Mouse (Mus musculus): ENCODE results near the gene Cacna2d2. TPM values are rescaled to one million over a fixed set of nuclear protein-coding genes. Genes with fewer than 3 reads are reported as not detected.

Cacna2d2 gene
- polyA plus RNA-seq, 1 experiment from 2014 or later = 0.77 TPM

DNA sequence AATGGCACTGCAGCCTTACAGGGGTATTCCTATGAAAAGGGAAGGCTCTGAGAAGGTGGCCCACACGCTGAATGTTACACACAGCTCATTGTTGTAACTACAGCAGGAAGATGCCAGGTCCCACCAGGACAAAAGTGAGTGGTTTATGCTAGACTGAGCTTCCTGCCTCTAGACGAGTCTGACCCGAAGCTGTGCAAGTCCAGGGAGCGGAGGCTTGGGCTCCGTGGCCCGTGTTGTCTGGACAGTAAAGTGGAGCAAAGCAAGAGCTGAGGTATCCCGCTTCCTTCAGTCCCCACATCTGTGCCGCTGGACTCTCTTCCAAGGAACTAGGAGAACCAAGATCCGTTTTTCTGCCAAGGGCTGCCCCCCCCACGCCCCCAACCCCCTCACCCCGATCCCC is 444 bp upstream of the Cacna2d2 start:
- Histone ChIP-seq H3K4me2 (ENCODE audit: low read depth, low read length) (no peak overlapping the region; the same call in 1 of the 2 replicates), H3K9me3 (ENCODE audit: control insufficient read depth, low read length) (no peaks in the 10 kb centered on the region), H3K9ac (ENCODE audit: low read depth, low read length) (no peak overlapping the region), H3K4me1 (ENCODE audit: control insufficient read depth, insufficient read depth, low read length) (0 out of 2 replicates have a peak, but pooled peaks cover 6% of the 10 kb centered on the region), H3K27ac (ENCODE audit: low read length) (no peak overlapping the region), H3K36me3 (ENCODE audit: control insufficient read depth, insufficient read depth, low read length) (no peaks in the 10 kb centered on the region), H3K27me3 (replicated peaks; ENCODE audit: control insufficient read depth, insufficient read depth, low read length) (peaks cover 67% of the 10 kb centered on the region), H3K4me3 (ENCODE audit: low read length) (no peak overlapping the region; the same call in 1 of the 2 replicates)
- WGBS = 25% methylated on average over 11 of the region's 11 CpGs
- no peak for ATAC-seq

DNA sequence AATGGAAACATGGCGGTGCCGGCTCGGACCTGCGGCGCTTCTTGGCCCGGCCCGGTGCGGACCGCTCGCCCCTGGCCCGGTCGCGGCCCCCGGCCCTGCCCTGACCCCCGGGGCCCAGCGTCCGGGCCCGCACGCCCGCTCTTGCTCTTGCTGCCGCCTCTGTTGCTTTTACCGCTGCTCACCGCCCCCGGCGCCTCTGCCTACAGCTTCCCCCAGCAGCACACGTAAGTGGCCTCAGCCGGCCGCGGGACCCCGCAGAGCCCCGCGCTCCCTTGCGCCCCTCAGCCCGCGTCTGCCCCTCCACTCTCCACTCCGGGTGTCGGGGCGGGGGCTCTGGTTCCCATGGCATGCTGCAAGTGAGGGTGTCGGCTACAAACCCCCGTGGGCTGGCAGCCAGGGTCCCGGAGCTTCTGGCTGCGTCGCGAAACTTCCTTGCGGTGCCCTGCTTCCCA is 674 bp downstream of the Cacna2d2 start:
- no peaks in the 10 kb centered on the region for H3K9me3 ChIP-seq (ENCODE audit: control insufficient read depth, low read length)
- 0 out of 2 replicates have a peak, but pooled peaks cover 6% of the 10 kb centered on the region for H3K4me1 ChIP-seq (ENCODE audit: control insufficient read depth, insufficient read depth, low read length)
- no peaks in the 10 kb centered on the region for H3K36me3 ChIP-seq (ENCODE audit: control insufficient read depth, insufficient read depth, low read length)
- peak overlapping the region; percentile 65 for H3K4me3 ChIP-seq (ENCODE audit: low read length)
- ATAC-seq = peak; percentile 26; the same call in 1 of the 2 replicates
- H3K4me2 ChIP-seq (ENCODE audit: low read depth, low read length) = peak overlapping the region; percentile 99
- no peak overlapping the region for H3K27ac ChIP-seq (ENCODE audit: low read length)
- H3K9ac ChIP-seq (ENCODE audit: low read depth, low read length) = peak overlapping the region; percentile 58
- H3K27me3 ChIP-seq (replicated peaks; ENCODE audit: control insufficient read depth, insufficient read depth, low read length) = peaks cover 67% of the 10 kb centered on the region
- under 1% methylated on average over 39 of the region's 45 CpGs for WGBS

DNA sequence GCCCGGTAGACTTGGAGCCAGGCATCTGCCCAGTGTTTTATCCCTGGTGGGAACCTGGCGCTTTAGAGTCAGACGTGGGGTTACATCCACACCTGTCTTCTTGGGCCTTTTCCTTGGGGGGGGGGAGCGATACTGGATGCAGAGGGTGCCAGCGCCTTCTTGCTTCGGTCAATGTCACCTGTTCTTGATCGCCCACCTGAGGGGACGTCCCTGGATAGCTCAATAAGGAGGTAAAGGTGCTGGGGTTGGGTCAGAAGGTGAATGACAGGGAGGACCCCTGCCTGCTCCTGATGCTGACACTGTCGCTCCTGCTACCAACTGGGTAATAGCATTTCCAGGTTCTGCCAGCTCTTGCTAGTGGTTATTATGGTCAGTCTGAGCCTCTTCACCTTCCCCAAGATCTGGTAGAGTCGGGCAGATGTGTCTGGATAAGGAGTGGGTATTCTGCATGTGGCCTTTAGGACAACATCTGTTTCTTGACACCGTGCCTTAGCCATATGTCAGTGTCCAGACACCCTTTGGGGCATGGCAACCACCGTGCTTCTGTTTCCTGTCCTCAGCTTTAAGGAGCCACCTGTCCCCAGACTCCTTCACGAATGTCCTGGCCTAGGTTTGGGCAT is 1.4 kb downstream of the Cacna2d2 start:
- no peak overlapping the region for H3K27ac ChIP-seq (ENCODE audit: low read length)
- peak overlapping the region; percentile 65 for H3K4me3 ChIP-seq (ENCODE audit: low read length)
- no peak for ATAC-seq
- H3K36me3 ChIP-seq (ENCODE audit: control insufficient read depth, insufficient read depth, low read length) = no peaks in the 10 kb centered on the region
- H3K9ac ChIP-seq (ENCODE audit: low read depth, low read length) = no peak overlapping the region
- H3K9me3 ChIP-seq (ENCODE audit: control insufficient read depth, low read length) = no peaks in the 10 kb centered on the region
- H3K4me1 ChIP-seq (ENCODE audit: control insufficient read depth, insufficient read depth, low read length) = 0 out of 2 replicates have a peak, but pooled peaks cover 6% of the 10 kb centered on the region
- 16% methylated on average over 13 of the region's 13 CpGs for WGBS
- peaks cover 66% of the 10 kb centered on the region for H3K27me3 ChIP-seq (replicated peaks; ENCODE audit: control insufficient read depth, insufficient read depth, low read length)
- H3K4me2 ChIP-seq (ENCODE audit: low read depth, low read length) = peak overlapping the region; percentile 99

DNA sequence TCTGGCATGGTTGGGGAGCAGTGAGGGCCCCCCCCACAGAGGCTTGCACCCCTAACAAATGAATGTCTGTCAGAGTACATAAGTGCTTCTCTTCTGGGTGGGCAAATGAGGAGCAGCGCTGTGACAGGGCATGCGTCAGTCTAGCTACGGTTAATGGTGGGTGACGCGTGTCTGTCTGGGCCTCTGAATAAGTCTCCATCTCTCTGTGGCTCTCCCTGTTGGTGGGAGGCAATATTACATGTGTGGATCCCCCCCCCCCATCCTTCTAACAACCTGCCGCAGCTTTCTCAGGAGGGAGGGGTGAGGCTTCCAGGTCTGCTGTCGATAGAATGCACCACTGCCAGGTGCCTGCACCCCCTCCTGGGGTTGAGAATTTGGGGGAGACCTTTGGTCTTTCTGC is 3.7 kb downstream of the Cacna2d2 start:
- peaks cover 44% of the 10 kb centered on the region for H3K27me3 ChIP-seq (replicated peaks; ENCODE audit: control insufficient read depth, insufficient read depth, low read length)
- ATAC-seq = no peak

DNA sequence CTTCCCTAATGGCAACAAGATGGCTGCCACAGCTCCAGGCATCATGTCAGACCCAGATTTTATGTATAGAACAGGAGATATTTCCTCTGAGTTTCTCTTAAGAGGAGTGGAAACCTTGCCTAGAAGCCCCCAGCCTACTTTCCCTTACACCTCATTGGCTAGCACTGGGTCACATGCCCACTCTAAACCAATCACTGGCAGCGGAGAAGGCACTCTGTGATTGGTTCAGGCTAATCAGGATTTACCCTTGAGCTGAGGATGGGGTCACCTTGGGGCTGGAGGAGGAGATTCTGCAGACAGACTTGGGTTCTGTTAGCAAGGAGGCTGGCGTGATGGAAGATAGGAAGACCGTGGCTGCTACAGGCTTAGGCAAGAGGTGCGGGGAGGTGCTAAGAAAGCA is 10.0 kb downstream of the Cacna2d2 start:
- Histone ChIP-seq H3K9me3 (ENCODE audit: control insufficient read depth, low read length) (no peaks in the 10 kb centered on the region), H3K4me3 (ENCODE audit: low read length) (no peak overlapping the region), H3K4me1 (ENCODE audit: control insufficient read depth, insufficient read depth, low read length) (no peaks in the 10 kb centered on the region), H3K36me3 (ENCODE audit: control insufficient read depth, insufficient read depth, low read length) (no peaks in the 10 kb centered on the region), H3K4me2 (ENCODE audit: low read depth, low read length) (no peak overlapping the region), H3K27ac (ENCODE audit: low read length) (no peak overlapping the region), H3K27me3 (replicated peaks; ENCODE audit: control insufficient read depth, insufficient read depth, low read length) (no peaks in the 10 kb centered on the region), H3K9ac (ENCODE audit: low read depth, low read length) (no peak overlapping the region)
- ATAC-seq = no peak
- WGBS = 72% methylated on average over 4 of the region's 4 CpGs

More for the DNA sequence above, 3.7 kb downstream of the Cacna2d2 start:
- WGBS = 62% methylated on average over 7 of the region's 7 CpGs
- Histone ChIP-seq H3K36me3 (ENCODE audit: control insufficient read depth, insufficient read depth, low read length) (no peaks in the 10 kb centered on the region), H3K4me2 (ENCODE audit: low read depth, low read length) (no peak overlapping the region), H3K4me1 (ENCODE audit: control insufficient read depth, insufficient read depth, low read length) (0 out of 2 replicates have a peak, but pooled peaks cover 6% of the 10 kb centered on the region), H3K9ac (ENCODE audit: low read depth, low read length) (no peak overlapping the region), H3K9me3 (ENCODE audit: control insufficient read depth, low read length) (no peaks in the 10 kb centered on the region), H3K4me3 (ENCODE audit: low read length) (no peak overlapping the region), H3K27ac (ENCODE audit: low read length) (no peak overlapping the region)

DNA sequence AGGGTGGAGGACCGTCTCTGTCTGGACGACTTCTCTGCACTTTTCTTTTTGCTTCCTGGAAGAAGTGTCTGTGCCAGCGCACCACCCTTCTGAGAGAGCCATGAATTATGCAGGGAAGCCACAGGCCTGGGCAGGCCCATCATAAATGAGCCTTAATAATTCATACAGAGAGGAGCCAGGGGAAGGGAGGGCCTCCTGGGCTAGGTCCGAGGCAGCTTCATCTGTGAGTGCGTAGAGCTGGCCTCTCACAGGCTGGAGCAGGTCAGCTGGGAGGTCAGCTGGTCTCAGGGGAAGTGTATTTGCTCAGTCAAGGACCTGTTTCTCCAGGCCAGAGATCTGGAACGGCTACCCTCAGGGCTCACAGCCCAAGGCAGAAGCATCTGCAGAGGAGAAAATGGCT is 17.7 kb downstream of the Cacna2d2 start:
- Histone ChIP-seq H3K36me3 (ENCODE audit: control insufficient read depth, insufficient read depth, low read length) (no peaks in the 10 kb centered on the region), H3K4me3 (ENCODE audit: low read length) (no peak overlapping the region), H3K4me2 (ENCODE audit: low read depth, low read length) (no peak overlapping the region), H3K4me1 (ENCODE audit: control insufficient read depth, insufficient read depth, low read length) (no peaks in the 10 kb centered on the region), H3K9ac (ENCODE audit: low read depth, low read length) (no peak overlapping the region), H3K27me3 (replicated peaks; ENCODE audit: control insufficient read depth, insufficient read depth, low read length) (no peaks in the 10 kb centered on the region), H3K9me3 (ENCODE audit: control insufficient read depth, low read length) (no peaks in the 10 kb centered on the region), H3K27ac (ENCODE audit: low read length) (no peak overlapping the region)
- 41% methylated on average over 6 of the region's 6 CpGs for WGBS
- ATAC-seq = no peak

DNA sequence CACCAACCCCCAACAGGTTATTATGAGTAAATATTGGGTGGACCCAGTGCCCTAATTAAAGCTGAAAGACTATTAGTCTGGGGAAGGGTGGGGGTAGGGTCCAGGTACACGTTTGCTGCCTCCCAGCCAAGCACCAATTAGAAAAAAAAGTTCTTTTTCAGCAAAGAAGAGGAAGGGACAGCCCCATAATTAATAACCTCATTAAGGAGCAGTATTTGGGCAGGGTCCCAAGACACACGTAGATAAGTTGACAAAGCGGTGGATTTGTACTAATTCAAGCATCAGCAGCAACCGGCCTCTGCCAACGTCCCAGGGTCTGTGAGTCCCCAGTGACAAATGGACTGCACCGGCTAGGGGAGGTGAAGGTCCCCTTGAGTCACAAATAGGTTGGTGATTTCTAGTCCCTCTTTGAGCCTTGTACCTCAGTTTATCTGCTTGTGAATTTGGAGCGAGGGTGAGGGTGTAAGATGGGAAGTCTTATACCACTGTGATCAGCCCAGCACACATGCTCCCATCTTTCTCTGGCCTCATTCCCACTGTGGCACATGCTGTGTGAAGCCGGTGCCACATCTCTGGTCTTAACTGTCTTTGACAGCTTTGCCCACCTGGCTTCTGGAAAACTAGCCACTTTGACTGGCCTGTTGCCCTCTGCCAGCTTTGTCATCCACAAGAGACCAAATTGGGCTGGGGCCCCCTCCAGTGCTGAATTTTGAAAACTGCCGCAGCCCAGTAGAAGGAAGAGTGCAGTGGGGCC is 20.3 kb downstream of the Cacna2d2 start:
- Histone ChIP-seq H3K9me3 (ENCODE audit: control insufficient read depth, low read length) (no peaks in the 10 kb centered on the region), H3K36me3 (ENCODE audit: control insufficient read depth, insufficient read depth, low read length) (no peaks in the 10 kb centered on the region), H3K4me3 (ENCODE audit: low read length) (no peak overlapping the region), H3K27me3 (replicated peaks; ENCODE audit: control insufficient read depth, insufficient read depth, low read length) (no peaks in the 10 kb centered on the region), H3K4me1 (ENCODE audit: control insufficient read depth, insufficient read depth, low read length) (no peaks in the 10 kb centered on the region), H3K9ac (ENCODE audit: low read depth, low read length) (no peak overlapping the region), H3K27ac (ENCODE audit: low read length) (no peak overlapping the region), H3K4me2 (ENCODE audit: low read depth, low read length) (no peak overlapping the region)
- WGBS = 71% methylated on average over 9 of the region's 9 CpGs
- no peak for ATAC-seq

DNA sequence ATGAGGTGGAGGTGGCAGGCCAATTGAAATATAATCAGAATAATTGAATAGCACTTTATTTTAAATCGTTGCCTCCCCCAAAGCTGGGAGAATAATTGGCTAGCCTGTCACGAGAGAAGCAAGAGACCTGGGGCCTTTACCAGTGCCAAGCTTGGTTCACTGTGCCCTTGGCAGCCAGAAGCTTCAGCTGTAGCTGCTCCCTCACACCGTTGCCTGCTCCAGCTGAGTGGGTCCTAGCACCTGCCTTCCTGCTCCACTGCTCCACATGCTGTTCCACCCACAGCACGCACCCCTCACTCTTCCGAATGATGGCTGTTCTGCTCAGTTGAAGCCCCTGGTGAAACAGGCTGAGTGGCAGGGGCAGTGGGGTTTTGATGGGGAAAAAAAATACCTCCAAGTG is 21.5 kb downstream of the Cacna2d2 start:
- Histone ChIP-seq H3K27ac (ENCODE audit: low read length) (no peak overlapping the region), H3K4me2 (ENCODE audit: low read depth, low read length) (no peak overlapping the region), H3K27me3 (replicated peaks; ENCODE audit: control insufficient read depth, insufficient read depth, low read length) (no peaks in the 10 kb centered on the region; the same call in 1 of the 2 replicates), H3K9ac (ENCODE audit: low read depth, low read length) (no peak overlapping the region), H3K4me1 (ENCODE audit: control insufficient read depth, insufficient read depth, low read length) (no peaks in the 10 kb centered on the region), H3K36me3 (ENCODE audit: control insufficient read depth, insufficient read depth, low read length) (no peaks in the 10 kb centered on the region), H3K9me3 (ENCODE audit: control insufficient read depth, low read length) (no peaks in the 10 kb centered on the region), H3K4me3 (ENCODE audit: low read length) (no peak overlapping the region)
- ATAC-seq = no peak
- 78% methylated on average over 5 of the region's 5 CpGs for WGBS

DNA sequence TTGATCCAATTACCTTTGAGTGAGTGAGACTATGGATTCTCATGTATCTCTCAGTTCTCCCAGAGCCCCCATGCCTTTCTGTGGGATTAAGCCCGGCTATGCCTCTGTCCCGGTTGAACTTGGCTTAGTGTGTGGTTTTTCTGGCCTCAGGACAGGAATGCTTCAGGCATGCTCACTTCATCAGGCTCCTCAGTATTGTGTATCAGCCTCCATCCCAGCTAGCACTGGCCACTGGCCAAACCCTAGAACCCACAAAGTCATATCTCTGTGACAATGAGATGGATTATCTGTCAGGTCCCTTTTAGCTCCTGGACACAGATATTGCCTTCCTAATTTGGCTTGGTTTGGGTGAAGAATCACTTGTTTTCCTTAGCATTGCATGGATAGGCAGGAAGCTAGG is 23.5 kb downstream of the Cacna2d2 start:
- WGBS = 49% methylated on average over 2 of the region's 2 CpGs
- no peak overlapping the region for H3K9ac ChIP-seq (ENCODE audit: low read depth, low read length)
- ATAC-seq = no peak
- no peak overlapping the region for H3K27ac ChIP-seq (ENCODE audit: low read length)
- H3K4me3 ChIP-seq (ENCODE audit: low read length) = no peak overlapping the region
- peaks cover 3% of the 10 kb centered on the region; the same call in 1 of the 2 replicates for H3K27me3 ChIP-seq (replicated peaks; ENCODE audit: control insufficient read depth, insufficient read depth, low read length)
- H3K4me2 ChIP-seq (ENCODE audit: low read depth, low read length) = no peak overlapping the region
- H3K9me3 ChIP-seq (ENCODE audit: control insufficient read depth, low read length) = no peaks in the 10 kb centered on the region
- no peaks in the 10 kb centered on the region for H3K36me3 ChIP-seq (ENCODE audit: control insufficient read depth, insufficient read depth, low read length)
- no peaks in the 10 kb centered on the region for H3K4me1 ChIP-seq (ENCODE audit: control insufficient read depth, insufficient read depth, low read length)

Data from intestine, embryonic 16.5 days (tissue).